Mouse (Mus musculus): ENCODE measurements around the gene Car10.

DNA sequence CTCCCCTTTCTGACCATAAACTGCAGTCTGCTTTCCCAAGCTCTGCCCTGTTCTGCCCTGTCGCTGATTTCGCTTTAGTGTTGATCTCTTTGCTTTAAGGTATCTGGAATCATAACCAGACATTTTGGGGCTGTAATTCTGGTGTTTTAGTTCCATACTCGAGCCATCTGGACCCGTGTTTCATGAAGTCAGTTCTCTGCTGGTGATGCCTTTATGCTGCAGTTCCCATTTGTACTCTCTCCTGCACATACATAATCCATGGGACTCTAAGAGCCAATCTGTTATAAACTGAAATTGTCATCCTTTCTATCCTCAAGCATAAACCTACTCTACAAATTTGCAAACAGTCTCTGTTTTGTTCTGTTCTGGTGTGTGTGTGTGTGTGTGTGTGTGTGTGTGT lies 293.3 kb downstream of the Car10 start:
- TF ChIP-seq POLR2A (IDR thresholded peaks at IDR 0.05; ENCODE audit: borderline replicate concordance, low read depth, low read length) (no peak), CTCF (IDR thresholded peaks at IDR 0.05; ENCODE audit: low read depth, low read length) (no peak)

All from bone marrow macrophage, adult 2 months (primary cell).